ENCODE assay signal across 10 mouse cellular contexts in the genomic region with DNA sequence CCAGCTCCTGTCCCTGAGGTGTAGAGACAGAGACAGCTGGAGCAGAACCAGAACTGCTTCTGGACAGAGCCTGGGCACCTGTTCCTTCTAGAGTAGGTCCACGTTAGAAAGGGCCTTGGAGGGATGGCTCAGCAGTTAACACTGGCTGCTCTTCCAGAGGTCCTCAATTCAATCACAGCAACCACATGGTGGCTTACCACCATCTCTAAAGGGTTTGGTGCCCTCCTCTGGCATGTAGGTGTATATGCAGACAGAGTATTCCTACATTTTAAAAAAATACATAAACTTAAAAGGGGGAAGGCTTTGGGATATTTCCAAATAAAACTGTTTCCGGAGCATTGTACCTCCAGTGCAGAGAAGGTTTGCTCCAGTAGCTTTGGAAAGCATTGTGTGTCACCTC. TPM values are rescaled to one million over a fixed set of nuclear protein-coding genes. Genes with fewer than 3 reads are reported as not detected.
A peak's percentile ranks its signal among the peaks of the same experiment; 100 is the strongest.
DNase-seq lines count a peak whose midpoint lies in the region; ATAC-seq lines count a peak whose summit lies in the region.
"Had no signal": no experiment of that assay in that cellular context is flagged by ENCODE, and none has a peak within 500 bp of the region (broad histone marks: within the 10 kb centered on the region; RNA-seq: fewer than 3 reads in every experiment).

No protein-coding gene starts in this region.

- no peak for ATAC-seq in forebrain, embryonic 15.5 days (replicated peaks)
- ATAC-seq in liver, embryonic 11.5 days (replicated peaks; ENCODE audit: low FRiP score), result no peak

- H3K36me3 ChIP-seq in forebrain, embryonic 10.5 days (replicated peaks), result peaks cover 78% of the 10 kb centered on the region
- H3K36me3 ChIP-seq in forebrain, embryonic 15.5 days, result peaks cover 36% of the 10 kb centered on the region
- peaks cover 27% of the 10 kb centered on the region for H3K36me3 ChIP-seq in liver, embryonic 11.5 days (ENCODE audit: control insufficient read depth, insufficient read depth, low read length)

- H3K4me2 ChIP-seq in forebrain, embryonic 15.5 days (replicated peaks), result no peak overlapping the region
- no peak overlapping the region for H3K4me2 ChIP-seq in liver, embryonic 11.5 days
- H3K4me2 ChIP-seq: midbrain, embryonic 12.5 days had no signal

- H3K4me3 ChIP-seq in forebrain, embryonic 10.5 days, result no peak overlapping the region
- no peak overlapping the region for H3K4me3 ChIP-seq in forebrain, embryonic 15.5 days
- no peak overlapping the region for H3K4me3 ChIP-seq in liver, embryonic 11.5 days (ENCODE audit: low read depth, low read length)
- H3K4me3 ChIP-seq: midbrain, embryonic 12.5 days had no signal

- 58% methylated on average over 2 of the region's 2 CpGs for WGBS in forebrain, embryonic 10.5 days
- WGBS in forebrain, embryonic 15.5 days, result 41% methylated on average over 2 of the region's 2 CpGs
- WGBS in liver, embryonic 11.5 days, result 51% methylated on average over 2 of the region's 2 CpGs

- peaks cover 12% of the 10 kb centered on the region for H3K4me1 ChIP-seq in forebrain, embryonic 10.5 days
- peaks cover 18% of the 10 kb centered on the region for H3K4me1 ChIP-seq in forebrain, embryonic 15.5 days
- H3K4me1 ChIP-seq in liver, embryonic 11.5 days (replicated peaks; ENCODE audit: control insufficient read depth, insufficient read depth, low read length), result peaks cover 9% of the 10 kb centered on the region

- H3K9ac ChIP-seq in forebrain, embryonic 15.5 days (replicated peaks), result no peak overlapping the region
- H3K9ac ChIP-seq in liver, embryonic 11.5 days (ENCODE audit: low read depth, low read length), result no peak overlapping the region
- H3K9ac ChIP-seq: midbrain, embryonic 12.5 days had no signal

- H3K27ac ChIP-seq in forebrain, embryonic 10.5 days, result no peak overlapping the region
- H3K27ac ChIP-seq in forebrain, embryonic 15.5 days (replicated peaks), result no peak overlapping the region
- H3K27ac ChIP-seq in liver, embryonic 11.5 days (ENCODE audit: low read depth, low read length), result no peak overlapping the region
- H3K27ac ChIP-seq: midbrain, embryonic 12.5 days had no signal

- no peaks in the 10 kb centered on the region for H3K9me3 ChIP-seq in forebrain, embryonic 10.5 days
- no peaks in the 10 kb centered on the region for H3K9me3 ChIP-seq in forebrain, embryonic 15.5 days
- H3K9me3 ChIP-seq in liver, embryonic 11.5 days (ENCODE audit: control insufficient read depth, low read length), result no peaks in the 10 kb centered on the region
- H3K9me3 ChIP-seq: midbrain, embryonic 12.5 days had no signal

- DNase-seq in forebrain, embryonic 10.5 days (ENCODE audit: extremely low spot score, low spot score), result peak; percentile 23
- peak; percentile 22 for DNase-seq in liver
- no peak for DNase-seq in liver, embryonic 11.5 days (ENCODE audit: low spot score)
- peak; percentile 80 for DNase-seq in R1 (ENCODE audit: low read depth, low spot score)
- peak; percentile 54 for DNase-seq in forelimb bud, embryonic 11.5 days (ENCODE audit: low read depth, low spot score)
- DNase-seq in lung, postnatal 36 days, result peak; percentile 72
- DNase-seq in thymus, postnatal 25 days, result peak; percentile 31

- H3K27me3 ChIP-seq in forebrain, embryonic 10.5 days (ENCODE audit: poor library complexity, severe bottlenecking), result no peaks in the 10 kb centered on the region
- no peaks in the 10 kb centered on the region for H3K27me3 ChIP-seq in forebrain, embryonic 15.5 days
- H3K27me3 ChIP-seq in liver, embryonic 11.5 days (replicated peaks; ENCODE audit: control insufficient read depth, insufficient read depth, low read length), result no peaks in the 10 kb centered on the region
- H3K27me3 ChIP-seq: midbrain, embryonic 12.5 days had no signal

RNA-seq across cellular contexts. Expression of a gene that starts 5.1 kb away (rescaled TPM):
- 49.7 and 52.6 TPM in 2 replicates for polyA plus RNA-seq in forebrain, embryonic 10.5 days (2016; fragmentation: Nextera tagmentation; extraction: Ambion mirVana)
- polyA plus RNA-seq in forebrain, embryonic 15.5 days (2015; fragmentation: Nextera tagmentation; extraction: Ambion mirVana), result 28.9 and 31.6 TPM in 2 replicates
- 36.5 and 39.7 TPM in 2 replicates for polyA plus RNA-seq in liver, embryonic 11.5 days (2014; fragmentation: Nextera tagmentation; extraction: Ambion mirVana)

RNA-seq across cellular contexts. Expression of a gene that starts 12.0 kb away (rescaled TPM):
- polyA plus RNA-seq in forebrain, embryonic 10.5 days (2016; fragmentation: Nextera tagmentation; extraction: Ambion mirVana), result 29.9 and 30.4 TPM in 2 replicates
- polyA plus RNA-seq in forebrain, embryonic 15.5 days (2015; fragmentation: Nextera tagmentation; extraction: Ambion mirVana), result 59.9 and 60.2 TPM in 2 replicates
- 19.5 and 23.7 TPM in 2 replicates for polyA plus RNA-seq in liver, embryonic 11.5 days (2014; fragmentation: Nextera tagmentation; extraction: Ambion mirVana)

RNA-seq across cellular contexts. Expression of a gene that starts 31.6 kb away (rescaled TPM):
- polyA plus RNA-seq in forebrain, embryonic 10.5 days (2016; fragmentation: Nextera tagmentation; extraction: Ambion mirVana), result not detected in 2 replicates
- polyA plus RNA-seq in forebrain, embryonic 15.5 days (2015; fragmentation: Nextera tagmentation; extraction: Ambion mirVana), result not detected in 2 replicates
- polyA plus RNA-seq in liver, embryonic 11.5 days (2014; fragmentation: Nextera tagmentation; extraction: Ambion mirVana), result not detected in 2 replicates
- polyA plus RNA-seq: heart, embryonic 16.5 days; midbrain, embryonic 12.5 days had no signal

RNA-seq across cellular contexts. Expression of a gene that starts 48.6 kb away (rescaled TPM):
- polyA plus RNA-seq in forebrain, embryonic 10.5 days (2016; fragmentation: Nextera tagmentation; extraction: Ambion mirVana), result 28.2 and 30.7 TPM in 2 replicates
- 13.3 TPM in 2 replicates for polyA plus RNA-seq in forebrain, embryonic 15.5 days (2015; fragmentation: Nextera tagmentation; extraction: Ambion mirVana)
- 5.0 and 6.2 TPM in 2 replicates for polyA plus RNA-seq in liver, embryonic 11.5 days (2014; fragmentation: Nextera tagmentation; extraction: Ambion mirVana)
